Mouse (Mus musculus) neural tube, embryonic 12.5 days (tissue): ENCODE data around the gene Tex22. TPM values are rescaled to one million over a fixed set of nuclear protein-coding genes. Genes with fewer than 3 reads are reported as not detected.

ENCODE experiments used
- ATAC-seq: fragments of 200-750 bp; cut with Nextera tagmentation; 2 replicates; pipeline ENCODE4 v1.8.0; 2017; ENCODE audit warnings: low read depth, mild to moderate bottlenecking, moderate TSS enrichment, moderate library complexity; ENCODE audit not compliant: low FRiP score
- H3K27ac ChIP-seq: fragments of 300-500 bp; sonication (generic); 2 replicates; pipeline ENCODE4 v1.5.1; 2016
- H3K27me3 ChIP-seq: fragments of 300-500 bp; sonication (generic); replicated peaks from 2 replicates; pipeline ENCODE4 v1.6.1; 2016; ENCODE audit warnings: mild to moderate bottlenecking
- H3K36me3 ChIP-seq: fragments of 300-500 bp; sonication (generic); 2 replicates; pipeline ENCODE4 v1.6.1; 2016; ENCODE audit warnings: mild to moderate bottlenecking
- H3K4me1 ChIP-seq: fragments of 300-500 bp; sonication (generic); 2 replicates; pipeline ENCODE4 v1.6.1; 2016
- H3K4me2 ChIP-seq: fragments of 300-500 bp; sonication (generic); replicated peaks from 2 replicates; pipeline ENCODE4 v1.6.1; 2016; ENCODE audit warnings: mild to moderate bottlenecking
- H3K4me3 ChIP-seq: fragments of 300-500 bp; sonication (generic); 2 replicates; pipeline ENCODE4 v1.5.1; 2016
- H3K9ac ChIP-seq: fragments of 300-500 bp; sonication (generic); 2 replicates; pipeline ENCODE4 v1.6.1; 2016; ENCODE audit warnings: mild to moderate bottlenecking
- H3K9me3 ChIP-seq: fragments of 300-500 bp; sonication (generic); 2 replicates; pipeline ENCODE4 v1.6.1; 2016; ENCODE audit warnings: mild to moderate bottlenecking
- WGBS: fragments of 180-500 bp; shearing (Covaris S2); methylation state at CpG from one replicate; pipeline ENCODE4 v1.1.7; 2016; 5-methylcytosine and 5-hydroxymethylcytosine counted together
- polyA plus RNA-seq: library from polyadenylated mRNA; unstranded; fragments of >200 nt; fragmentation: Nextera tagmentation; extraction: Ambion mirVana; gene quantifications from 2 replicates; pipeline ENCODE4 v1.2.1, GENCODE M21; 2016

Tex22 gene
- polyA plus RNA-seq, 1 experiment from 2014 or later, result not detected

DNA sequence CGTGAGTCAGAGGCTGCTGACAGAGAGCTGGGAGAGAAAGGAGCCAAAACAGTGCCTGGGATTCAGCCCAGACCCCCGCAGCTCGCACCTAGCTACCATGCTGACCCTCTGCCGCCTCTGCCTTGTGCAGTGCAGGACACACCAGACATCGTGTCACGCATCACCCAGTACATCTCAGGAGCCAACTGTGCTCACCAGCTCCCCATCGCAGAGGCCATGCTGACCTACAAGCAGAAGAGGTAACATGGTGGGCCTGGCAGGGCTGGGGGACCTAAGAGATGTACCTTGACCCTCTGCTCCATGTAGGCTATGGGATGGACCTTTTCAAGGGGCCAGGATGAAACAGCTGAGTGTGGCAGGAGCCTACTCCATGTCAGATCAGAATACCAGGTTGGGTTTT, 10.6 kb upstream of the Tex22 start:
- Histone ChIP-seq H3K27ac (no peak overlapping the region), H3K4me2 (no peak overlapping the region), H3K9ac (no peak overlapping the region), H3K4me1 (no peaks in the 10 kb centered on the region), H3K27me3 (no peaks in the 10 kb centered on the region), H3K36me3 (peaks cover 90% of the 10 kb centered on the region), H3K9me3 (no peaks in the 10 kb centered on the region), H3K4me3 (no peak overlapping the region)
- ATAC-seq, result no peak
- WGBS, result 94% methylated on average over 7 of the region's 7 CpGs

DNA sequence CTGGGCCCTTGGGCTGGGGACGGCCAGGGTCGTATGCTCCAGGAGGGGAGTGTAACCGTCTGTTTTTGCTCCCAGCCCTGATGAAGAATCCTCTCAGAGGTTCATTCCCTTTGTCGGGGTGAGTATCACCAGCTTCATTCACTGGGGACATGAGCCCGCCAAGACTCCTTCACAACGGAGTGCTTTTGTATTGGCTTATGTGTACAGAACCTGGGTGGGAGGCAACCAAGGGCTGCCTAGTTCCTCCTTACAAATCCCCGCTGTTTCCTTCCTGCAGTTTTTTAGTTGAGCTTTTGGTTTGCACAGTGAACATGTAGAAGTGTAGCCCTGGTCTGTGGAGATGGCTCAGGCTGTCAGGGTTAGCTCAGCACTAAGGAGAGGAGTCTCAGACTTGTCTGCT, 6.3 kb upstream of the Tex22 start:
- Histone ChIP-seq H3K27ac (no peak overlapping the region), H3K36me3 (peaks cover 82% of the 10 kb centered on the region), H3K4me2 (no peak overlapping the region), H3K9me3 (no peaks in the 10 kb centered on the region), H3K4me3 (no peak overlapping the region), H3K27me3 (no peaks in the 10 kb centered on the region), H3K4me1 (no peaks in the 10 kb centered on the region), H3K9ac (no peak overlapping the region)
- 89% methylated on average over 7 of the region's 7 CpGs for WGBS
- no peak for ATAC-seq

DNA sequence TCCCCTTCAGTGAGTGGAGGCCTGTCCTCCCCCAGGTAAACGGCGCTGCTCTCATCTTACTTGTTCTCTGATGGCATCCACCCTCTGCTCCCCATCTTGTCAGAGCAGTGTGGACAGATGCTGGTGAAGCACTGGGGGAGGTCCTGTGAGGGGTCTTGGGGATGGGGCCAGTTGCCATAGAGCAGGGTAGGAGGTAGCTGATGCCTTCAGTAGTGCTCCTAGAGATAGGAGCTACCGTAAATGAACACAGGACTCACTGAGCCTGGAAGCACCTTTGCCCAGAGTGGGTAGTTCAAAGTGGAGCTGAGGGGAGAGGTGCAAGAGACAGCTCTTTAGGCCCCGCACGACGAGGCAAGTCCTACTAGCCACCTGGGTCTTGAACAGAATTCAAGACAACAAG, 4.9 kb upstream of the Tex22 start:
- H3K4me1 ChIP-seq, result peaks cover 9% of the 10 kb centered on the region
- 95% methylated on average over 6 of the region's 6 CpGs for WGBS
- no peak overlapping the region for H3K4me2 ChIP-seq
- peaks cover 68% of the 10 kb centered on the region for H3K36me3 ChIP-seq
- H3K27me3 ChIP-seq, result no peaks in the 10 kb centered on the region
- no peak overlapping the region for H3K9ac ChIP-seq
- H3K4me3 ChIP-seq, result no peak overlapping the region
- no peak overlapping the region for H3K27ac ChIP-seq
- ATAC-seq, result no peak
- H3K9me3 ChIP-seq, result no peaks in the 10 kb centered on the region

DNA sequence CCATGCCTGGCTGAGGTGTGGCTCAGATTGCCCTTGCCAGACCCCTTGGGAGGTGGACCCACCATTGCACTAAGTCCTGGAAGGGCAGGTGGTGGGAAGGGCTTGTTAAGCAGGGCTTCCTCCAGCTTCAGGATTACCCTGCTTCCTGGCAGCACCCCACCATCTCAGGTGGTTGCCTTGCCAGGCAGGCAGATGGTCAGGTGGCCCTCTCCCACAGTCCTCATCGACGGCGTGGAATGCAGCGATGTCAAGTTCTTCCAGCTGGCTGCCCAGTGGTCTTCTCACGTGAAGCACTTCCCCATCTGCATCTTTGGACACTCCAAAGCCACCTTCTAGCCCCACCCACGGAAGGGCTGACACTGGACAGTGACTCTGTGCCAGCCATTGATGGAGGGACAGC, 3.0 kb upstream of the Tex22 start:
- H3K9me3 ChIP-seq, result no peaks in the 10 kb centered on the region
- H3K27me3 ChIP-seq, result no peaks in the 10 kb centered on the region
- H3K4me1 ChIP-seq, result peaks cover 21% of the 10 kb centered on the region
- ATAC-seq, result no peak
- WGBS, result 91% methylated on average over 6 of the region's 6 CpGs
- H3K4me2 ChIP-seq, result no peak overlapping the region
- no peak overlapping the region for H3K27ac ChIP-seq
- peaks cover 51% of the 10 kb centered on the region for H3K36me3 ChIP-seq
- H3K4me3 ChIP-seq, result no peak overlapping the region
- no peak overlapping the region for H3K9ac ChIP-seq

DNA sequence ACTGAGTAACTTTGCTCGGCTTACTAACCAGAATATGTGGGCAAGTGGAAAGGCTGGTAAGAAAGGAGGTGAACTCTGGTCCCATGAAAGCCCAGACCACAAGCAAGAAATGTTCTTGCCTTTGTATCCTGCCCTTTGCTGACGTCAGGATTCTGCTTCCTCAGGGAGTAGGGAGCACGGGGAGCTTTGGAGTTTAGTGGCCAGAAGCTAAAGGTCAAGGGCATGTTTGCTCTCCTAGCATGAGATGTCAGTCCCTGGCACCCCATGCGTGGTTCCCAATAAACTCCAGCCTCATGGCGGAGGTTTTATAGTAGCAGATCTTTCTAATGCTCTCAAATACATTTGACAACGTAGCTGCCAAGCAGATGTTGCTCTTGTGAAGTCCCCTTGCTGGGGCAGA, 2.5 kb upstream of the Tex22 start:
- ATAC-seq, result no peak
- H3K9me3 ChIP-seq, result no peaks in the 10 kb centered on the region
- H3K27ac ChIP-seq, result no peak overlapping the region
- no peak overlapping the region for H3K4me3 ChIP-seq
- WGBS, result 87% methylated on average over 6 of the region's 6 CpGs
- H3K9ac ChIP-seq, result no peak overlapping the region
- peaks cover 46% of the 10 kb centered on the region for H3K36me3 ChIP-seq
- no peak overlapping the region for H3K4me2 ChIP-seq
- H3K27me3 ChIP-seq, result no peaks in the 10 kb centered on the region
- peaks cover 21% of the 10 kb centered on the region for H3K4me1 ChIP-seq

DNA sequence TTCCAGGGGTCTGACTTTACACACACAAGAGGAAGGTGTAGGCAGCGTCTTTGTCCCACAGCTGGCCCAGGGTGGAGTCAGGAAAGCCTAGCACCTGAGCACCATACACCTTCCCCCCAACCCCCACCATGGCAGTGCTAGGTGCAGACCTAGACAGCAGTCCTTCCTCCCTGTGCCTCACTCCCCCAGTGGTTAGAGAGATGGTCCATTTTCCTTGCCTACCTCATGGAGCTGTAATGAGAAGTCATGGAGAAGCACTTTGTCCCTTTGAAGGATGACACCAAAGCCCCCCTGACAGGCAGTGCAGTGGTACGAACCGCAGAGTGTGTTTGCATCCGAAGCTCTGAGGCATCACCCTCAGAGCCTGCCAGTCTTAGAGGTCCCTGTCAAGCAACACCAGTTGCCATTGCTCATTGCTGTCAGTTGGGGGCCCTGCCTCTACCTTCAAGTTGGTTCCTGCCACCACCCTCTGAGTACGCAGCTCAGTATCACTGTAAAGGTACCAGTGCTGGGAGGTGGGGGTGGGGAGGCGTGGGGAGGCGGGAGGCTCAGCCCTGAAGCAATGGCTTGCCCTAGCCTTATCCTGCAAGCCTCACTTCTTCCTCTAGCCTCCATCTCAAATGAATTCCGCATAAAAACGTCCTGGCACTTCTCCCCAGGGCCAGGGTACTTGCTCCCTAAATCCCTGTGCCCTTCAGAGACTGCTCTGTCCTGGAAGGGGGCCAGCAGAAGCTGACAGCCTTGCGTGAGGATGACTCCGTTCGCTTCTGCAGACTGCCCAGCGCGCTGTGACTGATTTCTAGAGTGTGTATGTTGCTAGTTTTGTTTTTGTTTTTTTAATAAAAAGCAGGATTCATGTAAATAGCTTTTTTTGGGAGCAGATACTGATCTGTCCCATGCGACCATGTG, 628 bp upstream of the Tex22 start:
- peak overlapping the region; percentile 75; the same call in 1 of the 2 replicates for H3K27ac ChIP-seq
- H3K4me2 ChIP-seq, result peak overlapping the region; percentile 90
- H3K36me3 ChIP-seq, result peaks cover 35% of the 10 kb centered on the region
- H3K9me3 ChIP-seq, result no peaks in the 10 kb centered on the region
- WGBS, result 14% methylated on average over 15 of the region's 15 CpGs
- H3K4me3 ChIP-seq, result peak overlapping the region; percentile 42; the same call in 1 of the 2 replicates
- H3K9ac ChIP-seq, result peak overlapping the region; percentile 68
- H3K4me1 ChIP-seq, result peaks cover 21% of the 10 kb centered on the region
- H3K27me3 ChIP-seq, result no peaks in the 10 kb centered on the region
- ATAC-seq, result peak; percentile 54

DNA sequence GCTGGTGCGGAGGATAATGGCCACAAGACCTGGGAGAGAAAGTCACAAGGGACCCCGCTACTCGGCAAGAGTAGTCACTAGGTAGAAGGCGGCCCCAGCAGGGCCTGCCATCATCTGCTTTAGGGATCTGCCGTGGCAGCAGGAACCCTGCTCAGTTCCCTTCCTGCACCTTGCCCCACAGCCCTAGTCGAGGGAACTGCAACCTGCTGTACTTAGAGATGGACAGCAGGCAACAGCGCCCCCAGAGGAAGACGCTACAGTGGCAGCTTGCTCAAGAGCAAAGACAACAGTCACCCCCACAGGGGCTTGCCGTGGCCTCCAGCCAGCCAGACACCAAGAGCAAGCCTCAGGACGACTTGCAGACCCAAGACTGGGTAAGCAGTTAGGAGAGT, 757 bp downstream of the Tex22 start:
- Histone ChIP-seq H3K9ac (peak overlapping the region; percentile 68), H3K4me1 (peaks cover 21% of the 10 kb centered on the region), H3K27ac (peak overlapping the region; percentile 75), H3K4me3 (peak overlapping the region; percentile 42), H3K36me3 (peaks cover 21% of the 10 kb centered on the region), H3K27me3 (no peaks in the 10 kb centered on the region), H3K4me2 (peak overlapping the region; percentile 90), H3K9me3 (no peaks in the 10 kb centered on the region)
- WGBS, result 5% methylated on average over 10 of the region's 10 CpGs
- peak; percentile 80 for ATAC-seq

DNA sequence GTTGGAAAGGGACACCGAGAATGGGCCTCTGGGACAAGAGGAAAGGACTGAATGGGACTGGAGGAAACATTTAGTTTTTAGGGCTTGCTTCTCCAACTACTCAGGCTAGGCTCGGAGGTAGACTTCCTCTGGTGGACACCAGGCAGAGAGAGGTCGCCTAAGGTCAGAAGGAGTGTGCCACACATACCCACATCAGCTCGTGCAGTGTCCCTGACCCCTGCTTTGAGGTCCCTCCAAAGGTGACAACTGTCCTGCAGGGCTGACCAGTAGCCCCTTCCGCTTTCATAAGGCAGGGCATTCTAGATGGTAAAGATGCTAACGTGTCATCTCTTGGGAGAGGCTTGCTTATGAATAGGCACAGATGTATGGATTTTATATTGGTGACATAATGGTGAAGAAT, 1.2 kb downstream of the Tex22 start:
- peak; percentile 10; the same call in 1 of the 2 replicates for ATAC-seq
- Histone ChIP-seq H3K9ac (no peak overlapping the region), H3K27me3 (no peaks in the 10 kb centered on the region), H3K4me2 (peak overlapping the region; percentile 90), H3K4me1 (peaks cover 21% of the 10 kb centered on the region), H3K9me3 (no peaks in the 10 kb centered on the region), H3K27ac (no peak overlapping the region), H3K36me3 (peaks cover 17% of the 10 kb centered on the region), H3K4me3 (no peak overlapping the region)
- WGBS, result 58% methylated on average over 6 of the region's 6 CpGs

DNA sequence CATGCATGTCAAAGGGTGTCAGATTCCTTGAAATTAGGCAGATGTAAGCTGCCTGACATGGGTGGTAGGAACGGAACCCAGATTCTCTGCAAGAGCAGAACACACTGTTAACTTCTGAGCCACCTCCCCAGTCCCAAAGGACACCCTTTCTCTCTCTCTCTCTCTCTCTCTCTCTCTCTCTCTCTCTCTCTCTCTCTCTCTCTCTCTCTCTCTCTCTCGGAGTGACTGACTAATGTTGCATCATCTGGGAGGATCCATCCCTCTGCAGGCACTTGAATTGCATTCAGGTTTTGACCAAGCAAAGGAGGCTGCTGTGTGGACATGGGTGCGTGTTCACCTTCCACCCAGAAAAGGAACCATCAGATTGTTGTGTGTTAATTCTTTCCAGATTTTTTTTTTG, 13.0 kb downstream of the Tex22 start:
- H3K4me3 ChIP-seq, result no peak overlapping the region
- ATAC-seq, result no peak

DNA sequence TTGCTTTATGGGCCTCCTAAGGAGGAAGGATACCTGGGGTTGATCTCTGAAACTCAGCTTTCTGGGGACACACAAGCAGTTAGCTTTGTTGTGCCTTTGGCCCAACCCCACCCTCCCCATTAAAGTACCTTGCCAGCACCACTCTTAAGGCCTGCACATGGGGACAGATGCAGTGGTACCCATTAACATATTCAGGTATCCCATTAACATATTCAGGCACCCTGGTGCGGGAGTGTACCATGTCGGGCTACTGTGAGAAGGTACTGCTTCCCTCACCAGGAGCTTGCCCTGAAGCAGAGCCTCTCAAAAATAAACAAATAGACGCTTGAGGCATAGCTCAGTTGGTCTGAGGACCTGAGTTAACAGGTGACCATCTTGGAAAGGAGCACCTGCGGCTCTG, 13.7 kb downstream of the Tex22 start:
- no peaks in the 10 kb centered on the region for H3K9me3 ChIP-seq
- H3K9ac ChIP-seq, result no peak overlapping the region
- H3K36me3 ChIP-seq, result no peaks in the 10 kb centered on the region
- no peak overlapping the region for H3K4me3 ChIP-seq
- H3K27ac ChIP-seq, result no peak overlapping the region
- 0 out of 2 replicates have a peak, but pooled peaks cover 4% of the 10 kb centered on the region for H3K27me3 ChIP-seq
- 41% methylated on average over 4 of the region's 4 CpGs for WGBS
- no peaks in the 10 kb centered on the region for H3K4me1 ChIP-seq
- no peak overlapping the region for H3K4me2 ChIP-seq
- no peak for ATAC-seq

More for the DNA sequence above, 13.0 kb downstream of the Tex22 start:
- no peak overlapping the region for H3K9ac ChIP-seq
- 0 out of 2 replicates have a peak, but pooled peaks cover 4% of the 10 kb centered on the region for H3K27me3 ChIP-seq
- H3K36me3 ChIP-seq, result no peaks in the 10 kb centered on the region
- H3K9me3 ChIP-seq, result no peaks in the 10 kb centered on the region
- no peak overlapping the region for H3K27ac ChIP-seq
- no peaks in the 10 kb centered on the region for H3K4me1 ChIP-seq
- WGBS, result 68% methylated on average over 3 of the region's 3 CpGs
- H3K4me2 ChIP-seq, result no peak overlapping the region

DNA sequence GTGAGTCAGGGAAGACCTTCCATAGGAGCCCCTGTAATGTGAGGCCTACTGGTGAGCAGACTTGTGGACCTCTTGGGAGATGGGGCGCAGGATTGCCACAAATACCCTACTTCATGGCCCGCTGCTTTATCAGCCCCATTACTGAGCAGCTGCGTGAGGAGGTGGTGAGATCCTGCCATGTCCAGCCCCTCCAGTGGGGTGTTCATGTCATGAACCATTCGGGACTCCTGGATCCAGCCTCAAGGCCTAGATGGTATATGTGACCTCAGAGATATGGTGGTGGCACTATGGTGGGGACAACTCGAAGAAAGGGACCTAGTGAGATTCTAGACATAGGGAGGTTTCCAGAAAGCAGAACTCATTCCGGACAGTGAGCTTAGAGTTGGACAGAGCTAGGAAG, 14.8 kb downstream of the Tex22 start:
- H3K4me3 ChIP-seq, result no peak overlapping the region
- H3K9ac ChIP-seq, result no peak overlapping the region
- WGBS, result 86% methylated on average over 6 of the region's 6 CpGs
- H3K27ac ChIP-seq, result no peak overlapping the region
- H3K4me1 ChIP-seq, result no peaks in the 10 kb centered on the region
- no peak for ATAC-seq
- no peak overlapping the region for H3K4me2 ChIP-seq
- no peaks in the 10 kb centered on the region for H3K36me3 ChIP-seq
- H3K27me3 ChIP-seq, result 0 out of 2 replicates have a peak, but pooled peaks cover 4% of the 10 kb centered on the region
- no peaks in the 10 kb centered on the region for H3K9me3 ChIP-seq

DNA sequence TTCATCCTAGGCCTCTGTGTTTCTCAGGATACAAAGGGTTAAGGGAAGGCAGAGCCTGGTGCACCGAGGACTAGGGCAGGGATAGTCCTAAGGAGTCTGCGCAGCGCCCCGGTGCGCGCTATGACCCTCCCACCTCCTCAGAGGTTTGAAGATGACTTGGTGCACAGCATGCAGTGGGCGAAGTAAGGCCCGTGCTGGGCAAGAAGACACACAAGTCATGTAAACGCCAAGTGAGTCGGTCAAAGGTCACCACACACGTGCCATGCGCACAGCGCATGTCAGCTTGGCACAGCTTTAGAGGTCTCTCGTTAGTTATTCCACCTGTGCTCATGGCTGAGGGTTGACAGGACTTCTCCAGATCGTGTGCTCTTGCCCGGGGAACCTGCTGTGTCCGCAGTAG, 15.8 kb downstream of the Tex22 start:
- no peaks in the 10 kb centered on the region for H3K36me3 ChIP-seq
- H3K4me1 ChIP-seq, result no peaks in the 10 kb centered on the region
- H3K4me3 ChIP-seq, result no peak overlapping the region
- ATAC-seq, result no peak
- 0 out of 2 replicates have a peak, but pooled peaks cover 4% of the 10 kb centered on the region for H3K27me3 ChIP-seq
- H3K9ac ChIP-seq, result no peak overlapping the region
- H3K27ac ChIP-seq, result no peak overlapping the region
- WGBS, result 83% methylated on average over 17 of the region's 17 CpGs
- H3K4me2 ChIP-seq, result no peak overlapping the region
- H3K9me3 ChIP-seq, result no peaks in the 10 kb centered on the region

DNA sequence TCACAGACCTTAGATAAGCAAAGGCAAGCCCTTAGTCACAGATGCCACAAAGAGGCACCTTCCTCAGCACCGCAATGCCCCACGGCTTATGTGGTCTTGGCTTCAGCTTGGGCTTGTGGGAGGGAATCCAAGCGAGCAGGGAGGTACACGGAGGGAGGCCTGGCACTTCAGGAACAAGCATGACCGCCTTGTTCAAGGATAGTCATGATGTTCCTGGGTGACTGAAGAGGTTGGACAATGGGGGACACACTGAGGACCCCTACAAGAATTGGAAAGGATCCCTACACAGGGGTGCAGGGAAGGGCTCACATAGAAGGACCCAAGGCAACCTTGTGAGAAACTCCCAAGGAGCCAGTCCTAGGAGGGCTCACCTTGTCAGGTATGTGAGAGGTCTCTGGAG, 22.7 kb downstream of the Tex22 start:
- H3K9me3 ChIP-seq, result no peaks in the 10 kb centered on the region
- peak overlapping the region; percentile 82 for H3K4me2 ChIP-seq
- peak overlapping the region; percentile 98 for H3K4me3 ChIP-seq
- H3K4me1 ChIP-seq, result peaks cover 36% of the 10 kb centered on the region
- peak; percentile 22; the same call in 1 of the 2 replicates for ATAC-seq
- WGBS, result 88% methylated on average over 5 of the region's 5 CpGs
- H3K36me3 ChIP-seq, result no peaks in the 10 kb centered on the region
- H3K27me3 ChIP-seq, result no peaks in the 10 kb centered on the region
- no peak overlapping the region for H3K27ac ChIP-seq
- peak overlapping the region; percentile 97 for H3K9ac ChIP-seq
